Mouse (Mus musculus): ENCODE data around the gene Znfx1. TPM values are rescaled to one million over a fixed set of nuclear protein-coding genes. Genes with fewer than 3 reads are reported as not detected.

The Znfx1 gene
- total RNA-seq, 2 experiments from 2014 or later = 31.2 to 36.5 TPM

DNA sequence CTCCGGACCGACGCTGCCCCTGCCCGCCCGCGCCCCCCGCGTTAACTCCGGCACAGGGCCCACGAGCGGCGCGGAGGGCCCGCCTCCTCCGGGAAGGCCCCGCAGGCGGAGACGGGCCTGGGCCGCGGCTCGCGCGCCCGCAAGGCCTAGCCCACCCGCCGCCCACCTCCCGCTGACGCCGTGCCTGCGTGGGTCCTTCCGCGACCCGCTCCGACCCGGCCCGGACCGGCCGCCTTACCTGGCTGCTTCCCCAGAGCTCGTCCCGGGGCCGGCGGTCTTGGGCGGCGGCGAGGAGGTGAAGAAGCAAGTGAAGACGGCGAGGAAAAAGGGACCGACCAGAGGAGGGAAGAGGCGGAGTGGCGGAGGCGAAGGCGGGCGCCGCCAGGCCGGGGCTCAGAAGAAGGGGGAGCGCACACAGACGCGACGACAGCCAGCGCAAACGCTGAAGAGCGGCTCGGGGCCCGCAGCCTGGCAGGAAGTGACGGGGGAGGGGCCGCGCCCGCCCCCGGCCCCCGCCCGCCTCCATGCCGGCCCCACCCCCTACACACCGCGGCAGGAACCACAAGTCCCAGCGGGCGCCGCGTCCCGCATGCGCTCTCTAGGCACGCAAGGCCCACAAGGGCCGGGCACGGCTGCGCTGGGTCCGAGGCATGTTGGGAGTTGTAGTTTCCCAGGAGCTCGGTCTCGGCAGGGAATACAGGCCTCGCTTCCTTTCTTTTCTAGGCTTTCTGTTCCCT lies 66.9 kb downstream of the Znfx1 start, which contains the start of gene Stau1:
Stau1 (minus strand) TSS at position 504 of the 737 bp plus-strand sequence.
- peak; percentile 97 for DNase-seq

DNA sequence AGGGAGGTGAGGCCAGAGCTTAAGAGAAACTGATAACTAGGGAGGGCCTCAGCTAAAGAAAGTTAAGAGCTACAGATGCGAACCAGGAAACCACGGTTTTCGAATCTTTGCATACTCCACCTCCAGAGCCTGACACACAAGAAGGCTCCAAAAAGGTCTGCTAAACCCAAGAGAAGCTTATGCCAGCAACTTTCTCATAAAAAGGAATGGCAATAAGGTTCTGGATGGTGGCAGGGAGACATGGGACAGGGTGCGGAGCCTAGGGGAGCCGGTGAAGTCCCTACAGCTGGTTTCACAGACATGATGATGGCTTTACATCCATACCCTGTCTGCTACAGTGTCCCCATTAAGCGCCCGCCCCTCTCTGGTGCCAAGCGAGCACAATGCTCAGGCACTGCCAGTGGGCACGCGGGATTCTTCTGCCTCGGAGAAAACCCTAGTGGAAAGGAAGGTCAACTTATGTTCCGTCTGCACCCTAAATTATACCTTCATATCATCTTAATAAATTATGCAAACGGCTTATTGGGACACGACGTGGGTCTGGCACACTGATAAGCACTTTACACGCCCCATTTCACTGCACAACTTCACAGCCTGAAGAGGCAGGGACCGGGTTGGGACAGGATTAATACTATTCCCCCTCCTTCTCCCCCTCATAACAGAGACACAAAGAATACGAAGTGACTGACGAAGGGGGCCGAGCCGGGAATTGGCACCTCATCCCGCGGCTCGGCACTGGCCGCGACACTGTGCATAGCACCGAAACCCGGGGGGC lies 67.6 kb downstream of the Znfx1 start:
- peak; percentile 44 for DNase-seq

DNA sequence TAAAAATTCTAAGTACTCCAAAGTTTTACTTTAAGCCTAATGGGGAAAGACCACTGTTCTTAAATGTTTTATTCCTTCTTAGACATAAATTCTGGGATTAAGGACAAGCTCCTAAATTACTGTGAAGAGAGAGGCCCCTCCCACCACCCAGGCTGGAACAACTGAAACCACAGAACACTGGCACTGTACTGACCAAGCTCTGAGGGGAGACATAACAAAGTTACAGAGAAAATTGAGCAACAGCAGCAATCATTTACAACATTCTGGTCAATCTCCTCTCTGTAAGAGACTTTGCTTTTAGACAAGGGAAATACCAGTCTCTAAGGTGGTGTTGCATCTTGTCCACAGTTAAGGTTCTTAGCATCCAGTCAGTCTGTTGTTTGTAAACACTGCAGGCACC lies 70.9 kb downstream of the Znfx1 start:
- no peak for DNase-seq

DNA sequence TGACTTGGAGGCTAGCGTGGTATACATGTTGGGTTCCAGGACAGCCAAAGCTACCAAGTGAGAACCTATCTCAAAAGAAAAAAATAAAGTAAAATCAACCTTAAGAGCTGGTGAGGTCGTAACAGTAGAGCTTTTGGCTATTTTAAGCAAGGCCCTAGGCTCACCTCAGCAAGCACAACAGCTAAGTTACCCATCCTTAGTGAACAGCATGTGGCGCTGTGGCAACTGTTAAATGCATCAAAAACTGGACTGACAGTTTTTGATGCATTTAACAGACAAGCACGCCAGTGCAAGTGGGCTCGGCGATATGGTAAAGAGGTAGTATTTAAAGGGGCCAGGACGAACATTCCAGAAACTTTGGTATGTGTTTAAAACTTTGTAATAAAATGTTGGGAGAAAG lies 72.0 kb downstream of the Znfx1 start:
- no peak for DNase-seq

Other genes with a start within 250 kb of the Znfx1 start
- gene Cse1l, start 157.0 kb downstream of the Znfx1 start, total RNA-seq (2021) = 10 to 100 TPM; 47.5 to 53.6 TPM
- 10 to 100 TPM; 62.2 to 67.7 TPM for gene Stau1, start 66.7 kb downstream of the Znfx1 start, total RNA-seq (2021)
- 10 to 100 TPM; 32.1 to 34.6 TPM for gene Ddx27, start 47.8 kb downstream of the Znfx1 start, total RNA-seq (2021)
- gene Kcnb1, start 127.1 kb upstream of the Znfx1 start, total RNA-seq (2021) = 10 to 100 TPM; 20.8 to 27.7 TPM
- gene Ptgis, start 177.6 kb upstream of the Znfx1 start, total RNA-seq (2021) = 10 to 100 TPM; 18.7 to 23.3 TPM